9 mouse cellular contexts compared by ENCODE assay signal in the genomic region with DNA sequence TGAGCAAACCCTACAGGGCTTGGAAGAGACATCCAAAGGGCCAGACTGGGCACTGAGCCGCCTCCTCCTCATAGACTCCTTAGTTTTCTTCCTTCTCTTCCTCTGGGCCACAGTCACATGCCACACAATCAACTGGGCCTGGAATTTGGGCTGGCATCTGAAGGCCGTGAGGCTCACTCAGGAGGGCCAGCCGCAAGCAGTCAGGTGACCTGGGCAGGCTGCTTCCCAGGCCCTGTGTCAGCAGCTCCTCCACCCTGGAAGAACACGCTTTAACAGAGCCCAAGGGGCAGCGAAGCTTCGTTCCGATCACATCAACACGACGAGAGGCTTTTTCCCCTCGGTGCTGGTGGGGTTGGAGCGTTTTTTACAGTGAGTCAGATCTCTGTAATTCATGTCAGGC. TPM values are rescaled to one million over a fixed set of nuclear protein-coding genes. Genes with fewer than 3 reads are reported as not detected.
DNase-seq lines count a peak whose midpoint lies in the region; ATAC-seq and TF ChIP-seq lines count a peak whose summit lies in the region.
"Had no signal": no experiment of that assay in that cellular context is flagged by ENCODE, and none has a peak within 500 bp of the region (broad histone marks: within the 10 kb centered on the region; RNA-seq: fewer than 3 reads in every experiment).

No protein-coding gene starts in this region.

- H3K9ac ChIP-seq in liver, embryonic 13.5 days: no peak overlapping the region

- no peak for TF ChIP-seq CTCF in gastrocnemius, adult 2 months (IDR thresholded peaks at IDR 0.05)

- peak overlapping the region; percentile 98 for H3K27ac ChIP-seq in gastrocnemius, adult 2 months
- H3K27ac ChIP-seq in liver, embryonic 13.5 days: peak overlapping the region; percentile 10; the same call in 1 of the 2 replicates

- no peak for ATAC-seq in liver, embryonic 13.5 days (ENCODE audit: low read depth)

- no peak overlapping the region for H3K4me3 ChIP-seq in gastrocnemius, adult 2 months
- no peak overlapping the region for H3K4me3 ChIP-seq in liver, embryonic 13.5 days (replicated peaks)

- intact Hi-C loops in gastrocnemius, adult 2 months (cut with DNase I): no loop called here

- 0 out of 2 replicates have a peak, but pooled peaks cover 3% of the 10 kb centered on the region for H3K36me3 ChIP-seq in liver, embryonic 13.5 days

- DNase-seq in gastrocnemius, adult 2 months: peak; percentile 50
- DNase-seq in gastrocnemius, postnatal 10 days: no peak
- no peak for DNase-seq in liver, embryonic 13.5 days
- DNase-seq in liver: no peak
- DNase-seq in fibroblast of lung, adult 2 months (ENCODE audit: low read depth): peak; percentile 92
- peak; percentile 56 to 59 for DNase-seq in kidney, postnatal 36 days
- DNase-seq in urinary bladder, adult 18-20 months (ENCODE audit: low spot score in 2 of 2): no peak
- DNase-seq in spleen, adult 18-20 months: no peak
- DNase-seq: midbrain, embryonic 14.5 days had no signal

- H3K4me1 ChIP-seq in liver, embryonic 13.5 days (replicated peaks): peaks cover 92% of the 10 kb centered on the region

- H3K27me3 ChIP-seq in liver, embryonic 13.5 days: no peaks in the 10 kb centered on the region

- no peak overlapping the region for H3K4me2 ChIP-seq in liver, embryonic 13.5 days

- 83% methylated on average over 11 of the region's 11 CpGs for WGBS in liver, embryonic 13.5 days (ENCODE audit: insufficient replicate concordance)

- H3K9me3 ChIP-seq in liver, embryonic 13.5 days (replicated peaks): no peaks in the 10 kb centered on the region

RNA-seq across cellular contexts. Expression of a gene that starts 11.0 kb away (rescaled TPM):
- 10 to 100 TPM; 15.3 to 27.4 TPM for total RNA-seq in gastrocnemius, adult 2 months (2021)
- 10 to 100 TPM; 34.5 to 43.6 TPM for total RNA-seq in gastrocnemius, postnatal 10 days (2021)
- polyA plus RNA-seq in liver, embryonic 13.5 days (2015; fragmentation: Nextera tagmentation; extraction: Ambion mirVana): 19.1 and 21.4 TPM in 2 replicates

RNA-seq across cellular contexts. Expression of a gene that starts 49.8 kb away (rescaled TPM):
- 1 to 10 TPM; 5.9 to 6.2 TPM for total RNA-seq in gastrocnemius, adult 2 months (2021)
- total RNA-seq in gastrocnemius, postnatal 10 days (2021): 10 to 100 TPM in 1 of 2 experiments, 1 to 10 TPM in 1; 9.7 to 12.1 TPM
- 24.1 and 30.1 TPM in 2 replicates for polyA plus RNA-seq in liver, embryonic 13.5 days (2015; fragmentation: Nextera tagmentation; extraction: Ambion mirVana)

RNA-seq across cellular contexts. Expression of a gene that starts 56.3 kb away (rescaled TPM):
- 10 to 100 TPM; 24.0 to 24.1 TPM for total RNA-seq in gastrocnemius, adult 2 months (2021)
- total RNA-seq in gastrocnemius, postnatal 10 days (2021): 10 to 100 TPM; 22.7 to 25.4 TPM
- 17.0 and 18.4 TPM in 2 replicates for polyA plus RNA-seq in liver, embryonic 13.5 days (2015; fragmentation: Nextera tagmentation; extraction: Ambion mirVana)

Comparison
In these comparisons a context has a peak if more than half of its experiments do, and no peak if none do; other contexts are left out.
1. DNase-seq: peak in gastrocnemius, adult 2 months (single experiment), fibroblast of lung, adult 2 months (single experiment) and kidney, postnatal 36 days (2 of 2); none in gastrocnemius, postnatal 10 days (single experiment), liver, embryonic 13.5 days (single experiment), liver (single experiment), urinary bladder, adult 18-20 months (0 of 2) and spleen, adult 18-20 months (0 of 2).